Mouse (Mus musculus) left cerebral cortex, postnatal 25 days (tissue): ENCODE data around the gene Meiob. TPM values are rescaled to one million over a fixed set of nuclear protein-coding genes. Genes with fewer than 3 reads are reported as not detected.

ENCODE experiments used
- DNase-seq, 2 experiments: peaks; one replicate each; pipeline ENCODE4 v3.0.0; 2022; ENCODE audit warnings: low spot score in 2 of 2, mixed read lengths in 1 of 2
- intact Hi-C: fragments of 180-260 bp; cut with DNase I; formaldehyde crosslinking; loops from one replicate; pipeline ENCODE4 v1.15.1; 2025
- total RNA-seq, 2 experiments: library from RNA; stranded (reverse); gene quantifications; 2 replicates each; pipeline ENCODE4 v1.2.3; 2021

The Meiob gene
- total RNA-seq, 2 experiments from 2014 or later: not detected

- DNase-seq: no peak
- intact Hi-C loops: no loop called here
Measured at GRCm38 (mm10) chr17:24818172-24818571, 14.1 kb downstream of the Meiob start.

GRCm38 (mm10) chr17:24819469-24819868 lies 15.4 kb downstream of the Meiob start:
- intact Hi-C loops: no loop called here
- DNase-seq: no peak

GRCm38 (mm10) chr17:24821351-24822280 lies 17.5 kb downstream of the Meiob start:
- DNase-seq: no peak
- intact Hi-C loops: loop anchor here (10.0 kb wide), 1 partner anchor 923 kb away; no protein-coding TSS in a partner anchor

GRCm38 (mm10) chr17:24839842-24840241 lies 35.8 kb downstream of the Meiob start, which contains the start of gene Hagh:
Hagh (plus strand) TSS chr17:24840143.
- DNase-seq: peak in 1 of 2 experiments; percentile 58
- intact Hi-C loops: no loop called here

- intact Hi-C loops: no loop called here
- DNase-seq: no peak
Measured at GRCm38 (mm10) chr17:24840341-24840740, 36.3 kb downstream of the Meiob start.

- DNase-seq: no peak
- intact Hi-C loops: no loop called here
Measured at GRCm38 (mm10) chr17:24841133-24841532, 37.0 kb downstream of the Meiob start.

GRCm38 (mm10) chr17:24842631-24843030 lies 38.5 kb downstream of the Meiob start:
- DNase-seq: no peak
- intact Hi-C loops: no loop called here

GRCm38 (mm10) chr17:24844525-24844924 lies 40.4 kb downstream of the Meiob start:
- no peak for DNase-seq
- intact Hi-C loops: no loop called here

GRCm38 (mm10) chr17:24847386-24847785 lies 43.3 kb downstream of the Meiob start:
- no peak for DNase-seq
- intact Hi-C loops: no loop called here

- intact Hi-C loops: no loop called here
- DNase-seq: no peak
Measured at GRCm38 (mm10) chr17:24848600-24849031, 44.5 kb downstream of the Meiob start.

GRCm38 (mm10) chr17:24849733-24850064 lies 45.6 kb downstream of the Meiob start:
- no peak for DNase-seq
- intact Hi-C loops: no loop called here

- intact Hi-C loops: no loop called here
- peak; percentile 96 to 99 for DNase-seq
Measured at GRCm38 (mm10) chr17:24850065-24850772, 46.1 kb downstream of the Meiob start, which contains the start of gene Fahd1. Fahd1 (minus strand) TSS chr17:24850364.

GRCm38 (mm10) chr17:24850773-24851127 lies 46.7 kb downstream of the Meiob start:
- intact Hi-C loops: no loop called here
- DNase-seq: no peak

GRCm38 (mm10) chr17:24851381-24852125 lies 47.5 kb downstream of the Meiob start:
- no peak for DNase-seq
- intact Hi-C loops: no loop called here

GRCm38 (mm10) chr17:24855838-24856464 lies 51.9 kb downstream of the Meiob start:
- intact Hi-C loops: no loop called here
- peak in 1 of 2 experiments; percentile 36 for DNase-seq

GRCm38 (mm10) chr17:24856589-24856988 lies 52.5 kb downstream of the Meiob start:
- intact Hi-C loops: no loop called here
- no peak for DNase-seq

- intact Hi-C loops: no loop called here
- no peak for DNase-seq
Measured at GRCm38 (mm10) chr17:24857831-24858470, 53.9 kb downstream of the Meiob start.

- intact Hi-C loops: no loop called here
- no peak for DNase-seq
Measured at GRCm38 (mm10) chr17:24858967-24859366, 54.9 kb downstream of the Meiob start.

GRCm38 (mm10) chr17:24860076-24860475 lies 56.0 kb downstream of the Meiob start:
- intact Hi-C loops: no loop called here
- no peak for DNase-seq
